Mouse (Mus musculus): Measurements from ENCODE around the gene Dennd1c. TPM values are rescaled to one million over a fixed set of nuclear protein-coding genes. Genes with fewer than 3 reads are reported as not detected.

Dennd1c gene
- 3.3 TPM for polyA plus RNA-seq (2015; fragmentation: Illumina TruSeq; extraction: RNeasy Lipid Tissue Mini Kit (QIAGEN cat#74804); ENCODE audit: insufficient read depth, low read depth, low replicate concordance)

DNA sequence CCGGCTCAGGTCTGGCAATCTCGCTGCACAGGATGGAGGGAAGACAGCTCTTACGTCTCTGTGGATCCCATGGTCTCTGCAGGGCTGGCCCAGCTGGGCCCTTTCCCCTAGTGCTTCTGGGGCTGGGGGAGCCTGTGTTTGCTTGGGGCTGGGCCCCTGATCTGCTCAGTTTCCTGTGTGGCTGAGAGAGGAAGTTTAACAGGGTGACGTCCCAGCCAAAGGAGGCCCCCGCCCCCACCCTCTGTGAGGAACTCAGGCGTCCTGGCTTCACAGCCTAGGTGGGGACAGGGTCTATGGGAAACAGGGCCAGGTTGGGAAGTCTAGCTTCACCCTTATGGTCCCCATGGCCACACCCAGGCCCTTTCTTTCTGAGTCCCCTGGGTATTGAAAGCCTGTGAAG is at the start of gene Dennd1c:
Gene Dennd1c (minus strand): TSS at position 179 of the 400 bp plus-strand sequence.

GRCm38 (mm10) chr17:57105181-57106034 is 27.1 kb upstream of the Dennd1c start, which contains the start of gene Tnfsf9:
TSS of gene Tnfsf9 (plus strand) at chr17:57105325.

GRCm38 (mm10) chr17:57087049-57087832 is 8.9 kb upstream of the Dennd1c start, which contains the start of gene Tubb4a:
TSS of gene Tubb4a (minus strand) at chr17:57087782.

GRCm38 (mm10) chr17:57059486-57059977 is 18.8 kb downstream of the Dennd1c start, which contains the start of gene Slc25a23:
TSS of gene Slc25a23 (minus strand) at chr17:57059863.

DNA sequence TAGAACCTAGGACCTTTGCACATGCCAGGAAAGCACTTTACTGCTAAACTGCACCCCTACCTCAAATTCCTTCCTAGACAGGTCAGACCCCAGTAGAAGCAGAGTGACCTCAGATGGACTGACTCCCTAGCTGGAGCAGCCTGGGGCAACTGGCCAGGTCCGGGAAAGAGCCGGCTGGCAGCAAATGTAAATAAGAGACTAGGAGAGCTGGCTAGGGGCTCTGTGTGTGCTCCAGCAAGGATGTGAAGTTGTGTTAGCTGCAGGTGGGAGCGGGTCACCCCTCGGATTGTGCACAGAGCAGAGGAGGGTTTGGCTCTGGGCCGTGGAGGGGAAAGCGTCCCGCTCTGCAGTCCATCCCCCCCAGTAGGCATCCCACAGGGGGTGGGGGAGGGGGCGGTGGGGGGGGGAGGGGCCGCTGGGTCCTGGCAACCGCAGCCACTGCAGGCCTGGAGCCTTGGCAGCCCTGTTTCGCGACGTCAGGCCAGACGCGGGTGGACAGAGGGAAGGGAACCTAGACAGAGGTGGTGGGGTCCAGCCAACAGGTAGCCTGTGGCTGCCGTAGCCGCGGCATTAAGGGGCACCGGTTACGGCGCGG is 19.3 kb downstream of the Dennd1c start, which contains the start of gene Crb3:
Gene Crb3 (plus strand): TSS at position 215 of the 595 bp plus-strand sequence.

GRCm38 (mm10) chr17:57041554-57041953 is 36.8 kb downstream of the Dennd1c start, which contains the start of gene Slc25a41:
TSS of gene Slc25a41 (minus strand) at chr17:57041654.

DNA sequence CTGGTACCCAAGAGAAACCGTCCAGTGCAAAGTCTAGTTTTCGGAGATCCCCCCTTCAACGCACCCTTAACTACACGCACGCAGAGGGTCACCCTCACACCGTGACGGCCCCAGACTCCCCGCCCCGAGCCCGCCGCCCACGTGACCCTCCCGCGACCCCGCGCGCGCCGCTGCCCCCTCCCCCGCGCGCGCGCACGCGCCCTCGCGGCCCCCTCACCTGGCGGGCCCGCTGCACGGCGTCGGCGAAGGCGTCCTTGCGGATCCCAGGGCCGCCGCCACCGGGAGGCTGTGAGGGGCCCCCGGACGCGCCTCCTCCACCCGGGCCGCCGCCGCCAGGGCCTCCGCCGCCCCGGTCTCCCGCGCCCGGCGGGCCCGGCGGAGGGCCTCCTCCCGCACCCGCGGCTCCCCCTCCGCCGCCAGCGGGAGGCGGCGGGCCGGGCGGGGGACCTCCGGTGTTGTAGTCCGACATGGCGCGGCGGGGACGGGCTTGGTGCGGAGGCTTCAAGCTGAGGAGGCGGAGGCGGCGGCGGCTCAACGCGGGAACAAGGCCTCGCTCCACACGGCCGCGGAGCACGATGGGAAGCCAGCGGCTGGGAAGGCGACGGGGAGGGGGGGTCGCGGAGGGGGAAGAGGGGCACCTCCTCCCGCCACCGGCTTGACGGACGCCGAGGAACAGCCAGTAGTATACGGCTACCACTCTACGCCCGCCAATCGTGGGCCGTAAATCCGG is 47.2 kb downstream of the Dennd1c start, which contains the start of gene Khsrp:
Gene Khsrp (minus strand): TSS at position 592 of the 730 bp plus-strand sequence.

Other genes starting within 250 kb of the Dennd1c start
- gene Rfx2, start 247.5 kb downstream of the Dennd1c start, polyA plus RNA-seq (2015; fragmentation: Illumina TruSeq; extraction: RNeasy Lipid Tissue Mini Kit (QIAGEN cat#74804); ENCODE audit: insufficient read depth, low read depth, low replicate concordance) = 2.0 TPM
- not detected for gene Acsbg2, start 204.1 kb downstream of the Dennd1c start, polyA plus RNA-seq (2015; fragmentation: Illumina TruSeq; extraction: RNeasy Lipid Tissue Mini Kit (QIAGEN cat#74804); ENCODE audit: insufficient read depth, low read depth, low replicate concordance)
- gene 1700061G19Rik, start 203.0 kb downstream of the Dennd1c start, polyA plus RNA-seq (2015; fragmentation: Illumina TruSeq; extraction: RNeasy Lipid Tissue Mini Kit (QIAGEN cat#74804); ENCODE audit: insufficient read depth, low read depth, low replicate concordance) = not detected
- 6.3 TPM for gene Mllt1, start 143.1 kb downstream of the Dennd1c start, polyA plus RNA-seq (2015; fragmentation: Illumina TruSeq; extraction: RNeasy Lipid Tissue Mini Kit (QIAGEN cat#74804); ENCODE audit: insufficient read depth, low read depth, low replicate concordance)
- not detected for gene Acer1, start 96.4 kb downstream of the Dennd1c start, polyA plus RNA-seq (2015; fragmentation: Illumina TruSeq; extraction: RNeasy Lipid Tissue Mini Kit (QIAGEN cat#74804); ENCODE audit: insufficient read depth, low read depth, low replicate concordance)
- gene Clpp, start 88.2 kb downstream of the Dennd1c start, polyA plus RNA-seq (2015; fragmentation: Illumina TruSeq; extraction: RNeasy Lipid Tissue Mini Kit (QIAGEN cat#74804); ENCODE audit: insufficient read depth, low read depth, low replicate concordance) = 19.7 TPM
- gene Alkbh7, start 81.2 kb downstream of the Dennd1c start, polyA plus RNA-seq (2015; fragmentation: Illumina TruSeq; extraction: RNeasy Lipid Tissue Mini Kit (QIAGEN cat#74804); ENCODE audit: insufficient read depth, low read depth, low replicate concordance) = 10.0 TPM
- gene Pspn, start 78.5 kb downstream of the Dennd1c start, polyA plus RNA-seq (2015; fragmentation: Illumina TruSeq; extraction: RNeasy Lipid Tissue Mini Kit (QIAGEN cat#74804); ENCODE audit: insufficient read depth, low read depth, low replicate concordance) = not detected
- 7.4 TPM for gene Gtf2f1, start 67.2 kb downstream of the Dennd1c start, polyA plus RNA-seq (2015; fragmentation: Illumina TruSeq; extraction: RNeasy Lipid Tissue Mini Kit (QIAGEN cat#74804); ENCODE audit: insufficient read depth, low read depth, low replicate concordance)
- not detected for gene Gm17949, start 67.0 kb downstream of the Dennd1c start, polyA plus RNA-seq (2015; fragmentation: Illumina TruSeq; extraction: RNeasy Lipid Tissue Mini Kit (QIAGEN cat#74804); ENCODE audit: insufficient read depth, low read depth, low replicate concordance)
- 14.1 TPM for gene Khsrp, start 47.0 kb downstream of the Dennd1c start, polyA plus RNA-seq (2015; fragmentation: Illumina TruSeq; extraction: RNeasy Lipid Tissue Mini Kit (QIAGEN cat#74804); ENCODE audit: insufficient read depth, low read depth, low replicate concordance)
- not detected for gene Slc25a41, start 36.9 kb downstream of the Dennd1c start, polyA plus RNA-seq (2015; fragmentation: Illumina TruSeq; extraction: RNeasy Lipid Tissue Mini Kit (QIAGEN cat#74804); ENCODE audit: insufficient read depth, low read depth, low replicate concordance)
- 20.0 TPM for gene Crb3, start 19.4 kb downstream of the Dennd1c start, polyA plus RNA-seq (2015; fragmentation: Illumina TruSeq; extraction: RNeasy Lipid Tissue Mini Kit (QIAGEN cat#74804); ENCODE audit: insufficient read depth, low read depth, low replicate concordance)
- 15.4 TPM for gene Slc25a23, start 18.7 kb downstream of the Dennd1c start, polyA plus RNA-seq (2015; fragmentation: Illumina TruSeq; extraction: RNeasy Lipid Tissue Mini Kit (QIAGEN cat#74804); ENCODE audit: insufficient read depth, low read depth, low replicate concordance)
- gene Tubb4a, start 9.3 kb upstream of the Dennd1c start, polyA plus RNA-seq (2015; fragmentation: Illumina TruSeq; extraction: RNeasy Lipid Tissue Mini Kit (QIAGEN cat#74804); ENCODE audit: insufficient read depth, low read depth, low replicate concordance) = 1.5 TPM
- gene Tnfsf9, start 26.8 kb upstream of the Dennd1c start, polyA plus RNA-seq (2015; fragmentation: Illumina TruSeq; extraction: RNeasy Lipid Tissue Mini Kit (QIAGEN cat#74804); ENCODE audit: insufficient read depth, low read depth, low replicate concordance) = 1.3 TPM
- not detected for gene Cd70, start 71.3 kb upstream of the Dennd1c start, polyA plus RNA-seq (2015; fragmentation: Illumina TruSeq; extraction: RNeasy Lipid Tissue Mini Kit (QIAGEN cat#74804); ENCODE audit: insufficient read depth, low read depth, low replicate concordance)
- gene Tnfsf14, start 115.7 kb upstream of the Dennd1c start, polyA plus RNA-seq (2015; fragmentation: Illumina TruSeq; extraction: RNeasy Lipid Tissue Mini Kit (QIAGEN cat#74804); ENCODE audit: insufficient read depth, low read depth, low replicate concordance) = not detected
- gene C3, start 149.6 kb upstream of the Dennd1c start, polyA plus RNA-seq (2015; fragmentation: Illumina TruSeq; extraction: RNeasy Lipid Tissue Mini Kit (QIAGEN cat#74804); ENCODE audit: insufficient read depth, low read depth, low replicate concordance) = 236 TPM
- gene Gpr108, start 169.9 kb upstream of the Dennd1c start, polyA plus RNA-seq (2015; fragmentation: Illumina TruSeq; extraction: RNeasy Lipid Tissue Mini Kit (QIAGEN cat#74804); ENCODE audit: insufficient read depth, low read depth, low replicate concordance) = 23.7 TPM
- gene Trip10, start 170.9 kb upstream of the Dennd1c start, polyA plus RNA-seq (2015; fragmentation: Illumina TruSeq; extraction: RNeasy Lipid Tissue Mini Kit (QIAGEN cat#74804); ENCODE audit: insufficient read depth, low read depth, low replicate concordance) = 19.2 TPM
- gene Vav1, start 200.6 kb upstream of the Dennd1c start, polyA plus RNA-seq (2015; fragmentation: Illumina TruSeq; extraction: RNeasy Lipid Tissue Mini Kit (QIAGEN cat#74804); ENCODE audit: insufficient read depth, low read depth, low replicate concordance) = 2.0 TPM

All from pancreas, adult 10 weeks (tissue).